Mouse (Mus musculus): ENCODE measurements around the gene Prkab1.
A peak's percentile ranks its signal among the peaks of the same experiment; 100 is the strongest.

Prkab1 gene

DNA sequence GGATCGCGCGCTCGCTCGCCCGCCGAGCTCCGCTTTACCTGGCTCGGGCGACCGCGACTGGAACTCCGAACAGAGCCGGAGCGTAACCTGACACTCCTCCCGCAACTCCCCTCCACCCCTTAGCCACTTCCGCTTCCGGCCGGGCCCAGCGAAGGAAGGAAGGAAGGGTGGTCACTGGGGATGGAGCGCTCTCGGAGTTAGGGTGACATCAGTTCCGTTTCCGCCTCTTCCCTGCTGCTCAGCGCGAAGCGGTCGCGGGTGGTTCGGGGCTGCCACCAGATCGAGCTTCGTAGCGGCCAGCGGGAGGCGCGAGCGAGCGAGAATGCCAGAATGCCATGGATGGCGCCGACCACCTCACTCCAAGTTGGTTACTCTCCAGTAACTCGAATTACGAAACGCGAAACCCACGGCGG lies at the start of gene Prkab1:
TSS of gene Prkab1 (minus strand) at position 182 of the 413 bp plus-strand sequence.
- DNase-seq (ENCODE audit: low read depth, low spot score) = peak; percentile 96

DNA sequence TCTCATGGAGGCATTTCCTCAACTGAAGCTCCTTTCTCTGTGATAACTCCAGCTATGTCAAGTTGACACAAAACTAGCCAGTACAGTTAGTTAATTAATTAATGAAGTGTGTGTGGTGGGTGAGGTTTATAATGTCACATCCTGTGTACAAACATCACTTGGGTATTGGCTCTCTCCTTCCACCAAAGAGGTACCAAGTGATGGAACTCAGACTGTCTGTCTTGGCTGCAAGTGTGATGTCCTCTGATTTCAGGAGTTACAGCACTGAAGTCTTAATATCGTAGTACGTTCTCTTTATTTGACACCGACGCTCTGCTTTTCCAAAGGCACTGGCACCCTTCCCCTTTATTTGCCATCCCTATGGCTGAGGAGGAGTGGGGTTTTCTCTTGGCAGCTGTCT lies 45.3 kb upstream of the Prkab1 start:
- no peak for DNase-seq (ENCODE audit: low read depth, low spot score)

DNA sequence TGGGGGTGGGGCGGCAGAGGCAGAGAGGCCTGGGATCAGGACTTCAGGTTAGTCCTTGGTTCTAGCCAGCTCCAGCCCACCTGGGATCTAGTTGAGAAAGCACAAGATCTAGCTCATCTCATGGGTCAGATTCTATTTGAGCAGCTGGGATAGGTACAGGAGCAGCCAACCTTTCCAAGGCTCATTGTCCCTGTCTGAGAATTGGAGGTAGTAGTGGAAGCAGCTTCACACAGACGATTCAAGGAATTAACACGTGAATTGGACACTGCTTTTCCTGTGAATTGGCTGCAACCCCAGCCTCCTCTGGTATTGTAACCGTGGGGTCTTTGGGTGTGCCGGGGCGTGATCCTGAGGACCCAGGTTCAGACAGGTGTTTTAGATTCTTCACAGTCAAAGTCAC lies 28.5 kb upstream of the Prkab1 start:
- DNase-seq (ENCODE audit: low read depth, low spot score) = no peak

DNA sequence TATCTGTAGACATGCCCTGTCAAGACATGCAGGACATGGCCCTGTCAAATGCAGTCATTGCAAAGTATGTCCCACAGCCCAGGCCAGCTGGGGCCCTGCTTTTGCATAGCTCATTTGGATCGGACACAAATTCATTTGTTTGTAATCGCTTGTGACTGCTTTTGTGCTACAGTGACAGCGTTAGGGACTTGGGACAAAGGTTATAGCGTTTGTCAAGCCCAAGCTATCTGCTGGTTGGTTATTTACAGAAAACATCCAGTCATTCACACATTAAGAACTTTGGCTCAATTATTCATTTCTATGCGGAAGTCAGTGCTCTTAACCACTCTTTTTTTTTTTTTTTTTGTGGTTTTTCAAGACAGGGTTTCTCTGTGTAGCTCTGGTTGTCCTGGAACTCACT lies 27.9 kb upstream of the Prkab1 start:
- no peak for DNase-seq (ENCODE audit: low read depth, low spot score)

GRCm38 (mm10) chr5:116049821-116050220 lies 25.5 kb upstream of the Prkab1 start:
- DNase-seq (ENCODE audit: low read depth, low spot score) = no peak

DNA sequence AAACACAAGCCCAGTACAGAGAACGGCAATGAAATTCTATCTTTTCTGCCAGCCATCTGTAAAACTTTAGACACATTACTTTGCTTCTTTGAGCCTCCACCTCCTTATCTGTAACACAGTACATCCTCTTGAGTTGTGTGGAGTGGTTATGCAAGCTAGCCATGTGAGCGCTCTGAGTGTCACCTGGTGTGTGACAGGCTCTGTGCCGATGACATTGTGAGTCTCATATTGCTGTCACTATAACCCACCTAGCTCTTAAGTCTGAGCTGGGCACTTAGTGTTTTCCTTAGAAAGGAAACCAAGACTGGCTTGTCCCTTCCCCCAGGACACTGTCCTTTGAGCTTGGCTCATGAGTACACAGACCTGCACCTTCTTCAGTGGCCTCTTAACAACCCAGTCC lies 24.0 kb upstream of the Prkab1 start:
- no peak for DNase-seq (ENCODE audit: low read depth, low spot score)

DNA sequence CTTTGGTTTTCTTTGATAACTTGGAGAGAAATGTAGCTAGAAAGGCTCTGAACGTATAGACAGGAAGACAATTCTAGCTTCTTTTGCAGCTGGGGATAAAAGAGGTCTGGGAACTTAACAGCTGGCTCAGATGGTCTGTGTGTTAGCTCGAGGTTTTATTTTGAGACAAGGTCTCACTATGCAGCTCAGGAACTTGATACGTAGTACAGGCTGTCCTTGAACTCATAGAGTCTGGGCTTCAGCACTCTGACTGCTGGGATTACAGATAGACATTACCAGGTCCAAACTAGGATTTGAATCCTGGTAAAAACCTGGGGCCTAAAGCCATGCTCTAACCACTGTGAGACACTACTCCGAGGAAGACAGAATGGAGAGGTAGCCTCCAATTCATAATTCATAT lies 21.9 kb upstream of the Prkab1 start:
- DNase-seq (ENCODE audit: low read depth, low spot score) = no peak

DNA sequence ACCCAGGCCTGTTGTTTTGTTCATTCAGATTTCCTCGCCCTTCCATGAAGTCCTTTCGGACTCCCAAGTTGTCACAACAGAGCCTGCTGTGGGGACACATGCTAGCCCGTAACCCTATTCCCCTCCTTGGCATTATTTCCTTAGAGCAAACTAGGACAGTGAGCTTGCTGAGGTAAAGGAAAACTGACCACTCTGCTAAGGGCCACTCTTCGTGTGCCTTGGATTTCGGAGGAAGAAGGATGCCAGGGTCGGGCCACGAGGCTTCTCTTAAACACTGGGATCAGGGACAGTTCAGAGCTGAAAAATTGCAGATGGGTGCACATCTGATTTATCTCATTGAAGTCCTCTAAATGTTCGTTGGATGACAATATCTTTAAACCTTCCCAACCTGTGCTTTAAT lies 21.3 kb upstream of the Prkab1 start:
- DNase-seq (ENCODE audit: low read depth, low spot score) = no peak

DNA sequence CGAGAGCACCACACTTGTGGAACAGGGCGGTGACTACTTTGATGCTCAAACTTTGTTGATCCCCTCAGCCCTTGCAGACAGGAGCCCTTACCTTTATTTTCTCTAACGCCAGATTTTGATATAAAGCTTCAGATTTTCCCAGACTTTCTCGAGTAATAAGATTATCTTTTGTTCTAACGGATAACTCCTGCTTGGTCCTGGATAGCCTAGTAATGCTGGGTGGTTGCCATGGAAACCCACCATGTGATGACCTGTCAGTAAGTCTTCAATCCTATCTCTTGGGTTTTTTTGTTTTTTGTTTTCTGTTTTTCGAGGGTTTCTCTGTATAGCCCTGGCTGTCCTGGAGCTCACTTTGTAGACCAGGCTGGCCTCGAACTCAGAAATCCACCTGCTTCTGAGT lies 17.9 kb upstream of the Prkab1 start:
- DNase-seq (ENCODE audit: low read depth, low spot score) = no peak

DNA sequence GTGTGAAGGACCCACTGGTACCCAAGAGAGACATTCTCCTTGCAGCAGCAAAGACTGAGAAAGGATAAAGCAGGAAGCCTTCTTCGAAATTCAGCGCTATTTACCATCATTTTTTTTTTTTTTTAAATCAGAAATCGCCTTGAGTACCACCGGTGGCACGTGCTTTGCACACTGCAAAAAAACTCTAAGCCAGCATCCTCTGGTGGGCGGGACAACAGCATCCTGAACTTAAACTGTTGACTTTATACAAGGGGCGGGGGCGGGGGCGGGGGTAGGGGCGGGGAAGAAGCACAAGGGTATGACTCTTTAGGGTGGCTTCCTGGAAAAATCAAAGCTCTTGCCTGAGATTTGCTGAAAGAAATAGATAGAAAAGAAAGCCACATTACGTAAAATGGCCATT lies 15.4 kb upstream of the Prkab1 start:
- DNase-seq (ENCODE audit: low read depth, low spot score) = no peak

GRCm38 (mm10) chr5:116037731-116038130 lies 13.4 kb upstream of the Prkab1 start:
- DNase-seq (ENCODE audit: low read depth, low spot score) = no peak

DNA sequence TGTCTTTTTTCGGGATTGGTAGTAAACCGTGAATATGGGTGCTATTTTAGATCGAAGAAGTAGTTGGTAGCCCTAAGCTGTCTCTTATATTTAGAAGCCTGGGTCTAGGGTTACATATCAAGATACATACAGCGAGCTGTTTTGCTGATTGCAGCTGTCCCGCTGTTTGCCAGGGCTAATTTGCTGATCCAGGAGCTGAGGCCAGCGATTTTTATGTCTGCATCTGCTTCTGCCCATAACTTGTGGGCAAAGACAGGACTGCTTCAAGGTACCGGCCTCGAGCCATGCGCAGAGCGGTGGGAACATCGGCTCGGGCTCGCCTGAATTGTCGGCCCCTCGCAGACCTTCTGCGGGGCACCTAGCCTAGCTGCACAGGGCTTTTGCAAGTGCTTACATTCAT lies 12.2 kb upstream of the Prkab1 start:
- no peak for DNase-seq (ENCODE audit: low read depth, low spot score)

DNA sequence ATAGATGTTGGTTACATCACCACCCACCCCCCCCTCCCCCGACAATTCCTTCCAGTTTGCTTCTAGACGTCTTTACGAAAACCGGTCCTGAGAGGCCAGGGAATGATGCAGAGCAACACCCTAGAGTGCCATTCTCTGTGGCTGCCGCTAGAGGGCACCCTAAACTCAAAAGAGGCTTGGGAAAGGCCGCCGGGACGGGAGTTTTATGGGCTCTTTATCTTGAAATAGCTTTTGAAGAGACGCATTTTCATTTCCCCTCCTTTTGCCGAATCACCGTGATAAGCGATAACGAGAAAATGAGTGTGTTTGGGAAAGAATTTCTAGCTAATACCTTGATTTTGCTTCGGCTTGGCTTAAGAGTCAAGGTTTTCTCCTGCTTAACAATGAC lies 6.9 kb upstream of the Prkab1 start:
- DNase-seq (ENCODE audit: low read depth, low spot score) = peak; percentile 73

GRCm38 (mm10) chr5:116030566-116031189 lies 6.4 kb upstream of the Prkab1 start:
- DNase-seq (ENCODE audit: low read depth, low spot score) = no peak

DNA sequence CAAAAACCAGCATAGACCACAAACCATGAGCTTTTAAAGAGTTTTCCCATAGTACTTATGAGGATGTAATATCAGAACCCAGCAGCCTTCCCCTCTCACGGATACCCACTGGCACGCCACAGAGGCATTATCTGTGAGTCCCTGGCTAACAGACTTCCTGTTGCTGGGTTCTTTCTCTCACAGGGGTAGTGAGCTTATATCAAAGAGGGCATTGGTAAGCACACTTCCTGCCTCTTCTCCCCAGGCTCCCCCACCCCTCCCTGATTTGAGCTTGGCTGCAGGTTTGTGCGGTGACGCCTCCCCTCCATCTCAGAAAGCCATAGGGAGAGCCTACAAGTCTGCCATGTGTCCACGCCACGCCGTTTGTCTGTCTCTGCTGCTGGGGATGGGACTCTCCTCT lies 4.8 kb upstream of the Prkab1 start:
- DNase-seq (ENCODE audit: low read depth, low spot score) = no peak

- DNase-seq (ENCODE audit: low read depth, low spot score) = no peak
Measured at GRCm38 (mm10) chr5:116026561-116026960, 2.3 kb upstream of the Prkab1 start.

DNA sequence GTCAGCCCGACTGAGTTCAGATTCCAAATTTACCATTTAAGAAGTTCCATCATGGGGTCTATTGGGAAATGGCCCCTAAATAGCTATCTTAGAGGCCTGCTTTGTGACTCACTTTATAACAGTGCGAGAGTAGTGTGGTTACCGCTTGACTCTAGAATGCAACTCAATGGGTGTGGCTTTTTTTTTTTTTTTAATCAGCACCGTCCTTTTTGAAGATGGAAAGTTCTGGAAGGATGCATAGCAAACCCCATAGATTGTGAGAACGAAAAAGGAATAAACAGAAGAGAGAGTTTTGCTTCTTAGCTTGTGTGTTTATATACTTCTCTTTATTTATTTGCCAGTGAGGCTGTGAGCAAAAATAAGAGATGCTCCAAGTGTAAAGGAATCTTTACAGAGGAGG lies 1.8 kb upstream of the Prkab1 start:
- no peak for DNase-seq (ENCODE audit: low read depth, low spot score)

DNA sequence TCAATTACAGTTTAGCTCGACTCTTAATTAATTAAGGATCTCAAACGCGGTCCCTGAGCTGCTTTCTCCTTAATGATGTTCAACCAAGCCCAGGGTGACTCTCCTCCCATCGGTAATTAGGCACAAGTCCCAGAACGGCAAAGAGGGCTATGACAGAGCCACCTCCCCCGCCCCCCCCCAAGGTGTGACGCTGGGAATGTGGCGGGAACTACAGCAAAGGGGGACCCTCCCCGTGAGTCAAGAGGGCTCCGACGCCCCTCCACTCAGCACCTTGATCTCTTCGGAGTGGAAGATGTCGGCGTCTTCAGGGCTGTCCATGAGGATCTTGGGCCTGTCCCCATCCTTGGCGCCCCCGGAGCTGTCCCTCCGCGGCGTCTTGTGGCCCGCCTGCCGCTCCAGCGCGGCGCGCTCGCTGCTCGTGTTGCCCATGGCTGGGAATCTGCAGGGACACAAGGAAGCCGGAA lies 455 bp downstream of the Prkab1 start:
- DNase-seq (ENCODE audit: low read depth, low spot score) = no peak

GRCm38 (mm10) chr5:116023251-116023661 lies 1.1 kb downstream of the Prkab1 start:
- no peak for DNase-seq (ENCODE audit: low read depth, low spot score)

- DNase-seq (ENCODE audit: low read depth, low spot score) = no peak
Measured at GRCm38 (mm10) chr5:116022658-116023200, 1.6 kb downstream of the Prkab1 start.

GRCm38 (mm10) chr5:116022131-116022530 lies 2.2 kb downstream of the Prkab1 start:
- no peak for DNase-seq (ENCODE audit: low read depth, low spot score)

GRCm38 (mm10) chr5:116021552-116021951 lies 2.8 kb downstream of the Prkab1 start:
- no peak for DNase-seq (ENCODE audit: low read depth, low spot score)

- DNase-seq (ENCODE audit: low read depth, low spot score) = no peak
Measured at GRCm38 (mm10) chr5:116019371-116019770, 4.9 kb downstream of the Prkab1 start.

DNA sequence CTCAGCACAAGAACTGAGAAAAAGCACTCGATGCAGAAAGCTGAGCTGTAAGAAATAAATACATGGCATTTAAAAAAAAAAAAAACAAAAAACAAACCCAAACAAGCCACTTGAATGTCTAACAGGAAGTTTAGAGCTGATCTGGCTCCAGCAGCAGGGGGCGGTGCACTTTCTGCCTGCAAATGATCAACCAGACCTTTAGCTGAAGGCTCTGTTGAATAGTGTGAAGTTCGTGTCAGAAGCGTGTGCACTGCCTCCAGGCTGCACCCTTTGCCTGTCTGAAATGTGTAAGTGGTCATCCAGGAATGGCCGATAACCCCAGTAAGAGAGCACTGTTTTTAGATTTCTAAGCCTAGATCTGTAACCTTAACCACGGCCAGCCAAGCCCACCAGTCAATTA lies 5.5 kb downstream of the Prkab1 start:
- DNase-seq (ENCODE audit: low read depth, low spot score) = no peak
